Mouse (Mus musculus): Measurements from ENCODE around the gene Adam1a. TPM values are rescaled to one million over a fixed set of nuclear protein-coding genes. Genes with fewer than 3 reads are reported as not detected.

Gene Adam1a
- polyA plus RNA-seq, 1 experiment from 2014 or later, result 3.9 TPM

GRCm38 (mm10) chr5:121583765-121584501 lies 38.7 kb upstream of the Adam1a start:
- no peak overlapping the region for H3K9ac ChIP-seq
- no peak for ATAC-seq (ENCODE audit: low FRiP score)
- 59% methylated on average over 12 of the region's 12 CpGs for WGBS

GRCm38 (mm10) chr5:121581945-121582344 lies 36.7 kb upstream of the Adam1a start:
- 0 out of 2 replicates have a peak, but pooled peaks cover 8% of the 10 kb centered on the region for H3K4me1 ChIP-seq (replicated peaks)
- 93% methylated on average over 8 of the region's 8 CpGs for WGBS
- H3K27me3 ChIP-seq, result no peaks in the 10 kb centered on the region
- ATAC-seq (ENCODE audit: low FRiP score), result no peak
- H3K9me3 ChIP-seq, result no peaks in the 10 kb centered on the region
- H3K27ac ChIP-seq, result no peak overlapping the region
- H3K4me3 ChIP-seq, result no peak overlapping the region
- H3K36me3 ChIP-seq, result peaks cover 36% of the 10 kb centered on the region
- H3K4me2 ChIP-seq, result no peak overlapping the region
- no peak overlapping the region for H3K9ac ChIP-seq

More at GRCm38 (mm10) chr5:121583765-121584501, 38.7 kb upstream of the Adam1a start:
- Histone ChIP-seq H3K4me2 (no peak overlapping the region), H3K9me3 (no peaks in the 10 kb centered on the region), H3K4me3 (no peak overlapping the region), H3K27me3 (no peaks in the 10 kb centered on the region), H3K36me3 (peaks cover 20% of the 10 kb centered on the region), H3K4me1 (replicated peaks) (0 out of 2 replicates have a peak, but pooled peaks cover 8% of the 10 kb centered on the region), H3K27ac (no peak overlapping the region)

GRCm38 (mm10) chr5:121576927-121577488 lies 31.7 kb upstream of the Adam1a start:
- Histone ChIP-seq H3K4me3 (no peak overlapping the region), H3K9ac (no peak overlapping the region), H3K9me3 (no peaks in the 10 kb centered on the region), H3K4me1 (replicated peaks) (no peaks in the 10 kb centered on the region), H3K4me2 (no peak overlapping the region), H3K27me3 (no peaks in the 10 kb centered on the region), H3K27ac (no peak overlapping the region), H3K36me3 (peaks cover 72% of the 10 kb centered on the region)
- 88% methylated on average over 11 of the region's 11 CpGs for WGBS
- ATAC-seq (ENCODE audit: low FRiP score), result no peak

GRCm38 (mm10) chr5:121575867-121576266 lies 30.6 kb upstream of the Adam1a start:
- no peak overlapping the region for H3K4me3 ChIP-seq

GRCm38 (mm10) chr5:121574145-121574544 lies 28.9 kb upstream of the Adam1a start:
- Histone ChIP-seq H3K4me2 (no peak overlapping the region), H3K9ac (no peak overlapping the region), H3K27me3 (no peaks in the 10 kb centered on the region), H3K4me3 (no peak overlapping the region), H3K4me1 (replicated peaks) (no peaks in the 10 kb centered on the region), H3K27ac (no peak overlapping the region), H3K36me3 (peaks cover 73% of the 10 kb centered on the region), H3K9me3 (no peaks in the 10 kb centered on the region)
- ATAC-seq (ENCODE audit: low FRiP score), result no peak
- WGBS, result 91% methylated on average over 13 of the region's 13 CpGs

More at GRCm38 (mm10) chr5:121575867-121576266, 30.6 kb upstream of the Adam1a start:
- WGBS, result 95% methylated on average over 11 of the region's 11 CpGs
- peaks cover 81% of the 10 kb centered on the region for H3K36me3 ChIP-seq
- H3K27me3 ChIP-seq, result no peaks in the 10 kb centered on the region
- H3K9ac ChIP-seq, result no peak overlapping the region
- no peak overlapping the region for H3K4me2 ChIP-seq
- no peak for ATAC-seq (ENCODE audit: low FRiP score)
- no peaks in the 10 kb centered on the region for H3K9me3 ChIP-seq
- H3K27ac ChIP-seq, result no peak overlapping the region
- H3K4me1 ChIP-seq (replicated peaks), result no peaks in the 10 kb centered on the region

GRCm38 (mm10) chr5:121570787-121571186 lies 25.5 kb upstream of the Adam1a start:
- Histone ChIP-seq H3K4me3 (no peak overlapping the region), H3K27me3 (no peaks in the 10 kb centered on the region), H3K4me2 (no peak overlapping the region), H3K36me3 (peaks cover 66% of the 10 kb centered on the region), H3K9ac (no peak overlapping the region), H3K9me3 (no peaks in the 10 kb centered on the region), H3K4me1 (replicated peaks) (no peaks in the 10 kb centered on the region), H3K27ac (no peak overlapping the region)
- no peak for ATAC-seq (ENCODE audit: low FRiP score)
- 81% methylated on average over 1 of the region's 1 CpGs for WGBS

GRCm38 (mm10) chr5:121569881-121570420 lies 24.7 kb upstream of the Adam1a start:
- ATAC-seq (ENCODE audit: low FRiP score), result no peak
- Histone ChIP-seq H3K4me3 (no peak overlapping the region), H3K4me2 (no peak overlapping the region), H3K9ac (no peak overlapping the region), H3K27me3 (no peaks in the 10 kb centered on the region), H3K27ac (no peak overlapping the region), H3K36me3 (peaks cover 59% of the 10 kb centered on the region), H3K9me3 (no peaks in the 10 kb centered on the region), H3K4me1 (replicated peaks) (no peaks in the 10 kb centered on the region)
- 75% methylated on average over 9 of the region's 9 CpGs for WGBS

- Histone ChIP-seq H3K9ac (no peak overlapping the region), H3K4me1 (replicated peaks) (no peaks in the 10 kb centered on the region), H3K4me3 (no peak overlapping the region), H3K4me2 (no peak overlapping the region), H3K36me3 (peaks cover 25% of the 10 kb centered on the region), H3K27me3 (no peaks in the 10 kb centered on the region), H3K27ac (no peak overlapping the region), H3K9me3 (no peaks in the 10 kb centered on the region)
- WGBS, result 93% methylated on average over 16 of the region's 16 CpGs
- ATAC-seq (ENCODE audit: low FRiP score), result no peak
Observed at GRCm38 (mm10) chr5:121566035-121566681, 20.9 kb upstream of the Adam1a start.

GRCm38 (mm10) chr5:121564468-121564895 lies 19.2 kb upstream of the Adam1a start:
- Histone ChIP-seq H3K36me3 (peaks cover 14% of the 10 kb centered on the region; the same call in 1 of the 2 replicates), H3K27me3 (no peaks in the 10 kb centered on the region), H3K27ac (no peak overlapping the region), H3K9me3 (no peaks in the 10 kb centered on the region), H3K4me2 (peak overlapping the region; percentile 31), H3K9ac (no peak overlapping the region), H3K4me3 (no peak overlapping the region), H3K4me1 (replicated peaks) (no peaks in the 10 kb centered on the region)
- 15% methylated on average over 11 of the region's 11 CpGs for WGBS
- no peak for ATAC-seq (ENCODE audit: low FRiP score)

GRCm38 (mm10) chr5:121562436-121562835 lies 17.2 kb upstream of the Adam1a start:
- no peak overlapping the region for H3K27ac ChIP-seq
- no peak overlapping the region for H3K4me3 ChIP-seq
- no peak overlapping the region for H3K9ac ChIP-seq
- H3K36me3 ChIP-seq, result peaks cover under 1% of the 10 kb centered on the region; the same call in 1 of the 2 replicates
- no peak overlapping the region for H3K4me2 ChIP-seq
- no peak for ATAC-seq (ENCODE audit: low FRiP score)
- no peaks in the 10 kb centered on the region for H3K27me3 ChIP-seq
- 91% methylated on average over 3 of the region's 3 CpGs for WGBS
- H3K4me1 ChIP-seq (replicated peaks), result no peaks in the 10 kb centered on the region
- H3K9me3 ChIP-seq, result no peaks in the 10 kb centered on the region

GRCm38 (mm10) chr5:121549196-121549595 lies 3.9 kb upstream of the Adam1a start:
- no peaks in the 10 kb centered on the region for H3K9me3 ChIP-seq
- H3K27ac ChIP-seq, result no peak overlapping the region
- H3K4me1 ChIP-seq (replicated peaks), result peaks cover 16% of the 10 kb centered on the region
- no peak overlapping the region for H3K4me3 ChIP-seq
- H3K4me2 ChIP-seq, result no peak overlapping the region
- WGBS, result 90% methylated on average over 7 of the region's 7 CpGs
- H3K36me3 ChIP-seq, result no peaks in the 10 kb centered on the region
- no peaks in the 10 kb centered on the region for H3K27me3 ChIP-seq
- no peak overlapping the region for H3K9ac ChIP-seq
- no peak for ATAC-seq (ENCODE audit: low FRiP score)

GRCm38 (mm10) chr5:121547084-121547483 lies 1.8 kb upstream of the Adam1a start:
- no peaks in the 10 kb centered on the region for H3K9me3 ChIP-seq
- H3K4me2 ChIP-seq, result no peak overlapping the region
- no peak overlapping the region for H3K27ac ChIP-seq
- H3K4me3 ChIP-seq, result no peak overlapping the region
- 99% methylated on average over 3 of the region's 3 CpGs for WGBS
- no peaks in the 10 kb centered on the region for H3K27me3 ChIP-seq
- H3K36me3 ChIP-seq, result no peaks in the 10 kb centered on the region
- ATAC-seq (ENCODE audit: low FRiP score), result no peak
- H3K4me1 ChIP-seq (replicated peaks), result peaks cover 36% of the 10 kb centered on the region
- H3K9ac ChIP-seq, result 0 out of 2 replicates have a peak overlapping the region, but pooled peaks have one; percentile 99

Measured in hindbrain, embryonic 13.5 days (tissue).